Mouse (Mus musculus) cerebellum, adult 2 months (tissue): ENCODE data around the gene Rps16. TPM values are rescaled to one million over a fixed set of nuclear protein-coding genes. Genes with fewer than 3 reads are reported as not detected.
"Not testable (repeated sequence)": the region's sequence is repeated elsewhere in the genome, so short reads cannot be mapped to it uniquely, and the experiment has no call there.

Source experiments
- DNase-seq, 2 experiments: peaks; one replicate each; pipeline ENCODE4 v3.0.0; 2021
- H3K27ac ChIP-seq: fragments of 200-500 bp; 2 replicates; pipeline ENCODE4 v1.5.1; 2012; ENCODE audit warnings: low read length, control low read depth, inconsistent platforms; ENCODE audit not compliant: insufficient read depth
- H3K27me3 ChIP-seq: fragments of 200-500 bp; 2 replicates; pipeline ENCODE4 v1.6.1; 2012; ENCODE audit warnings: inconsistent platforms, mild to moderate bottlenecking, low read length, moderate library complexity; ENCODE audit not compliant: control insufficient read depth, insufficient read depth
- H3K4me1 ChIP-seq: fragments of 200-500 bp; 2 replicates; pipeline ENCODE4 v1.6.1; 2011; ENCODE audit warnings: low read length; ENCODE audit not compliant: control insufficient read depth, insufficient read depth
- H3K4me3 ChIP-seq: fragments of 200-500 bp; replicated peaks from 2 replicates; pipeline ENCODE3; 2011; ENCODE audit warnings: mild to moderate bottlenecking, low read depth, low read length, control low read depth; ENCODE audit not compliant: insufficient read depth
- CTCF ChIP-seq: fragments of 200-500 bp; IDR thresholded peaks from 2 replicates; pipeline ENCODE4 v1.5.1; 2011; ENCODE audit warnings: low read depth, mild to moderate bottlenecking, control low read depth, low read length, moderate library complexity, borderline replicate concordance; ENCODE audit not compliant: insufficient read depth
- POLR2A ChIP-seq: fragments of 200-500 bp; IDR thresholded peaks from 2 replicates; pipeline ENCODE4 v1.6.1; 2011; ENCODE audit warnings: low read length, control low read depth, borderline replicate concordance; ENCODE audit not compliant: insufficient read depth
- WGBS: fragments of 180-500 bp; shearing (Covaris S2); methylation state at CpG from one replicate; pipeline ENCODE4 v1.1.7; 2018; 5-methylcytosine and 5-hydroxymethylcytosine counted together
- polyA plus RNA-seq: library from polyadenylated mRNA; depleted of rRNA; stranded (reverse); fragments of >200 nt; gene quantifications from 2 replicates; pipeline ENCODE4 v1.2.3, GENCODE M21; 2012

The Rps16 gene
- polyA plus RNA-seq, 1 experiment = 510 TPM

GRCm38 (mm10) chr7:28381938-28382337 is 31.5 kb downstream of the Rps16 start:
- Histone ChIP-seq H3K4me1 (peaks cover 13% of the 10 kb centered on the region), H3K27me3 (no peaks in the 10 kb centered on the region), H3K4me3 (peak overlapping the region; percentile 58), H3K27ac (peak overlapping the region; percentile 88)
- TF ChIP-seq CTCF (no peak), POLR2A (no peak)
- 5% methylated on average over 20 of the region's 20 CpGs for WGBS
- DNase-seq = peak; percentile 31 to 43

DNA sequence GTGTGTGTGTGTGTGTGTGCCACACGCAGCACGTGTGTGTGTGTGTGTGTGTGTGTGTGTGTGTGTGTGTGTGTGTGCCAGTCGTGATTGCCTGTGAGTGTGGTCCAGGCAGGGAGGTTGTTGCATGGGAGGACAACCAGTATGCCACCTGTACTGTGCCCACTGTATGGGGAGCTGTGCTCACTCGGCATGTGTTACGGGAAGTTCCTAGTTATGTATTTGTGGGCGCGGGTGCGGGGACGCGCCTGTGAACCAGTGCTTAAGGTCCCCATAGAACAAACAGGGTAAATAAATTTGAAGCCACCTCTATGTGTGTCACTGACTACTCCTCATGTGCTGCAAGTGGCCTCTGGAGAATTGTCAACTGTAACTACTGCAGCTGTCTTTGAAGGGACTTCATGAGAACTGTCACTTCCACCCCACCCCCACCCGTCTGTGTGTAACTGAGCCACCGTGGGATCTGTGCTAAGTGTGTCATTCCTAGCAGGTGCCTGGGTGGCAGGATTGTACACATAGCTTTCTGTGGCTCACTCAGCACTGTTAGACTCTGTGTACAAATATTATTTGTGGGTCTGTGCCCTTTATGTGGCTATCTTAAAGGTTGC is 32.0 kb downstream of the Rps16 start:
- TF ChIP-seq POLR2A = no peak
- no peak for TF ChIP-seq CTCF
- H3K27me3 ChIP-seq = no peaks in the 10 kb centered on the region
- DNase-seq = no peak
- H3K27ac ChIP-seq = peak overlapping the region; percentile 26; the same call in 1 of the 2 replicates
- WGBS = 51% methylated on average over 12 of the region's 12 CpGs
- H3K4me3 ChIP-seq = peak overlapping the region; percentile 58
- peaks cover 13% of the 10 kb centered on the region for H3K4me1 ChIP-seq

DNA sequence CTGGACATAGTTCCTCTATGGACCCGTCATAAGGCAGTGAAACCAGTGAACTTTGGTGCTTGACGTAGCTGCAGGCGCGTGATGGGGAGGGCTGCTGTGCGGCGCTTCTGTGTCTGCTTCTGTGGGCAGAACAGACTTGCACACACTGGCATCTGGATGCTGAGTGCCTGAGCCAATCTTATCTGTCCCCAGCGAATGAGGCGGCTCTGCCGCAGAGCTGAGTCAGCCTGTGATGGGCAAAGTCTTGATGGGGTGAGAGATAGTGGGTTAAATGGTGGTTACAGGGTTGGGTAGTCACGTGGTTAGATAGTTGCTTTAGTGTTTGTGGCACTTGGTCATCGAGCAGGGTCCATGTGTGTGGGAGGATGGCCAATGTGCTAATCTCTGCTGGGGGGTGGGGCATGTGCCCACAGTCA is 32.5 kb downstream of the Rps16 start:
- Histone ChIP-seq H3K27ac (peak overlapping the region; percentile 26; the same call in 1 of the 2 replicates), H3K4me3 (no peak overlapping the region), H3K4me1 (peaks cover 13% of the 10 kb centered on the region), H3K27me3 (no peaks in the 10 kb centered on the region)
- WGBS = 44% methylated on average over 11 of the region's 11 CpGs
- TF ChIP-seq CTCF = no peak
- no peak for TF ChIP-seq POLR2A
- no peak for DNase-seq

GRCm38 (mm10) chr7:28383606-28384005 is 33.2 kb downstream of the Rps16 start:
- TF ChIP-seq POLR2A (no peak), CTCF (no peak)
- H3K4me3 ChIP-seq = no peak overlapping the region
- no peak for DNase-seq
- H3K27me3 ChIP-seq = no peaks in the 10 kb centered on the region
- H3K4me1 ChIP-seq = peaks cover 13% of the 10 kb centered on the region
- H3K27ac ChIP-seq = no peak overlapping the region
- 83% methylated on average over 4 of the region's 4 CpGs for WGBS

GRCm38 (mm10) chr7:28384162-28384561 is 33.7 kb downstream of the Rps16 start:
- H3K27ac ChIP-seq = no peak overlapping the region

DNA sequence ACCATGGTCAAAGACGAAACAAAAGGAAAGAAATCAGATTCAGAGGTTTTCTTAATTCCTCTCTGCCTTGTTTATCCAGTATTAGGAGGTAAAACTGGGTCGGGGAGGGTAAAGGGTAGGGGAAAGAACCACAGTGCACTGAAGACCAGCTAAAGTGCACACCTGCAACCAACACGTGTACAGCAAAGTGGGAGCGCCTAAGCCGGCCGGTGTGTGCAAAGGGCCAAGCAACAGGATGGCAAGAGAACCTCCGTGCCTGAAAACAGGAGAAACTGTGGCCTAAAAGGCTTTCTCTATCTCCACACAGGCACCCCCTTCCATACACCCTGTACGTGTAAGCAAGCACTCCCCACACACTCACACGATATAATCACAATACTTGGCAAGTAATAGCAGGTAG is 34.7 kb downstream of the Rps16 start:
- Histone ChIP-seq H3K4me3 (no peak overlapping the region), H3K27me3 (no peaks in the 10 kb centered on the region), H3K4me1 (peaks cover 13% of the 10 kb centered on the region), H3K27ac (no peak overlapping the region)
- WGBS = 92% methylated on average over 9 of the region's 9 CpGs
- TF ChIP-seq POLR2A = no peak
- no peak for TF ChIP-seq CTCF
- no peak for DNase-seq

More at GRCm38 (mm10) chr7:28384162-28384561, 33.7 kb downstream of the Rps16 start:
- 77% methylated on average over 6 of the region's 6 CpGs for WGBS
- Histone ChIP-seq H3K27me3 (no peaks in the 10 kb centered on the region), H3K4me3 (no peak overlapping the region), H3K4me1 (peaks cover 13% of the 10 kb centered on the region)
- DNase-seq = no peak
- TF ChIP-seq POLR2A (no peak), CTCF (no peak)

GRCm38 (mm10) chr7:28386007-28386406 is 35.6 kb downstream of the Rps16 start:
- H3K4me1 ChIP-seq = peaks cover 13% of the 10 kb centered on the region
- no peak for DNase-seq
- no peak for TF ChIP-seq CTCF
- TF ChIP-seq POLR2A = no peak
- WGBS = 90% methylated on average over 7 of the region's 7 CpGs
- H3K27me3 ChIP-seq = no peaks in the 10 kb centered on the region
- H3K27ac ChIP-seq = no peak overlapping the region
- no peak overlapping the region for H3K4me3 ChIP-seq

DNA sequence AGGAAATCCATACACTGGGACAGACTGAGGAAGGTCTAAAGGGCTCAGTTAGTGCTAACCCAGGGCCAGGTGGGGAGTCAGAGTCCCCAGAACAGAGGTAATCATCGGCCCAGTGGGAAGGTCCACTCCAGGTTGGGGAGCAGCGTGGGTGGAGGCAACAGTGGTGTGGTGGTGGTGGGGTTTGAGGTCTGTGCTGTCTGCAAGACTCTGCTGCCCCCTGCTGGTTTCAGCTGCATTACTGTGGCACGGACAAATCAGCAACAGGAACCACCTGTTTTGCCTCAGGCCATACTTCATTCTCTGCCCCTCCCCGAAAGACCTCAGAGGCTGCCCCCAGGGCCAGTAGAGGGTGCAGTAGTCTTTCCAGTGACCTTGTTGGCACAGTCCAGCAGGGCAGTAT is 36.0 kb downstream of the Rps16 start:
- Histone ChIP-seq H3K4me3 (no peak overlapping the region), H3K4me1 (peaks cover 12% of the 10 kb centered on the region), H3K27ac (no peak overlapping the region), H3K27me3 (no peaks in the 10 kb centered on the region)
- DNase-seq = peak; percentile 60 to 71
- TF ChIP-seq CTCF = peak; percentile 87
- TF ChIP-seq POLR2A = no peak
- 12% methylated on average over 4 of the region's 4 CpGs for WGBS

- H3K4me3 ChIP-seq, H3K4me1 ChIP-seq, H3K27me3 ChIP-seq, H3K27ac ChIP-seq, DNase-seq: not testable (repeated sequence)
- whole genome bisulfite sequencing = 80% methylated on average over 6 of the region's 6 CpGs
Measured at GRCm38 (mm10) chr7:28386877-28387276, 36.4 kb downstream of the Rps16 start.

DNA sequence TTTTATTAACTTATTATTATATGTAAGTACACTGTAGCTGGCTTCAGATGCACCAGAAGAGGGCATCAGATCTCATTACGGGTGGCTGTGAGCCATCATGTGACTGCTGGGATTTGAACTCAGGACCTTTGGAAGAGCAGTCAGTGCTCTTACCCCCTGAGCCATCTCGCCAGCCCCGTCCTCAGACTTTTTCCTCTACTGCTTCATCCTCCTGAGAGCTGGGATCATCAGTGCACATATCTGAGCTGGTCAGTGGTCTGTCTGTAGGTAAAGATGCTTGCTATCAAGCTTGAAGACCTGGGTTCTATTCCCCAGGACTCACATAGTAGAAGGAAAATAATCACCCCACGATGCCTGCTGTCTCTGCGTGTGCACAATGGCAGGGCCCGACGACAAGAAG is 36.9 kb downstream of the Rps16 start:
- not testable (repeated sequence) for DNase-seq, H3K4me3 ChIP-seq, H3K4me1 ChIP-seq, H3K27me3 ChIP-seq, H3K27ac ChIP-seq
- 82% methylated on average over 7 of the region's 7 CpGs for WGBS
